Mouse (Mus musculus) embryo, embryonic 11.5 days (tissue): ENCODE data around the gene Bves.
A peak's percentile ranks its signal among the peaks of the same experiment; 100 is the strongest.
"Not testable (repeated sequence)": the region's sequence is repeated elsewhere in the genome, so short reads cannot be mapped to it uniquely, and the experiment has no call there.

Source experiments
- DNase-seq: peaks from one replicate; pipeline ENCODE4 v3.0.0-alpha.2; 2012; ENCODE audit warnings: low read depth, low spot score

Bves gene

GRCm38 (mm10) chr10:45335434-45336422 is at the start of gene Bves:
Gene Bves (plus strand): TSS chr10:45335772.
- DNase-seq: peak; percentile 32

GRCm38 (mm10) chr10:45288351-45288750 is 47.2 kb upstream of the Bves start:
- DNase-seq: no peak

GRCm38 (mm10) chr10:45289218-45290105 is 46.1 kb upstream of the Bves start:
- peak; percentile 7 for DNase-seq

GRCm38 (mm10) chr10:45290618-45291017 is 45.0 kb upstream of the Bves start:
- DNase-seq: no peak

GRCm38 (mm10) chr10:45292159-45292558 is 43.4 kb upstream of the Bves start:
- DNase-seq: not testable (repeated sequence)

- DNase-seq: no peak
Observed at GRCm38 (mm10) chr10:45295093-45295492, 40.5 kb upstream of the Bves start.

- DNase-seq: no peak
Observed at GRCm38 (mm10) chr10:45298503-45298902, 37.1 kb upstream of the Bves start.

- DNase-seq: no peak
Observed at GRCm38 (mm10) chr10:45299509-45299908, 36.1 kb upstream of the Bves start.

- no peak for DNase-seq
Observed at GRCm38 (mm10) chr10:45303315-45304036, 32.1 kb upstream of the Bves start.

GRCm38 (mm10) chr10:45305173-45305572 is 30.4 kb upstream of the Bves start:
- DNase-seq: no peak

GRCm38 (mm10) chr10:45311129-45311528 is 24.4 kb upstream of the Bves start:
- DNase-seq: no peak

GRCm38 (mm10) chr10:45311624-45312023 is 23.9 kb upstream of the Bves start:
- no peak for DNase-seq

- no peak for DNase-seq
Observed at GRCm38 (mm10) chr10:45314865-45315264, 20.7 kb upstream of the Bves start.

- no peak for DNase-seq
Observed at GRCm38 (mm10) chr10:45318922-45319321, 16.6 kb upstream of the Bves start.

GRCm38 (mm10) chr10:45320296-45320695 is 15.3 kb upstream of the Bves start:
- DNase-seq: no peak

GRCm38 (mm10) chr10:45324159-45324558 is 11.4 kb upstream of the Bves start:
- DNase-seq: no peak

GRCm38 (mm10) chr10:45328196-45329000 is 7.2 kb upstream of the Bves start:
- DNase-seq: no peak

- DNase-seq: no peak
Observed at GRCm38 (mm10) chr10:45334925-45335324, 647 bp upstream of the Bves start.

GRCm38 (mm10) chr10:45339106-45339505 is 3.5 kb downstream of the Bves start:
- DNase-seq: no peak

GRCm38 (mm10) chr10:45344381-45344780 is 8.8 kb downstream of the Bves start:
- no peak for DNase-seq

- no peak for DNase-seq
Observed at GRCm38 (mm10) chr10:45345217-45345616, 9.6 kb downstream of the Bves start.
